Mouse (Mus musculus): ENCODE measurements around the gene Ccnl2.
"Not testable (repeated sequence)": the region's sequence is repeated elsewhere in the genome, so short reads cannot be mapped to it uniquely, and the experiment has no call there.

DNA sequence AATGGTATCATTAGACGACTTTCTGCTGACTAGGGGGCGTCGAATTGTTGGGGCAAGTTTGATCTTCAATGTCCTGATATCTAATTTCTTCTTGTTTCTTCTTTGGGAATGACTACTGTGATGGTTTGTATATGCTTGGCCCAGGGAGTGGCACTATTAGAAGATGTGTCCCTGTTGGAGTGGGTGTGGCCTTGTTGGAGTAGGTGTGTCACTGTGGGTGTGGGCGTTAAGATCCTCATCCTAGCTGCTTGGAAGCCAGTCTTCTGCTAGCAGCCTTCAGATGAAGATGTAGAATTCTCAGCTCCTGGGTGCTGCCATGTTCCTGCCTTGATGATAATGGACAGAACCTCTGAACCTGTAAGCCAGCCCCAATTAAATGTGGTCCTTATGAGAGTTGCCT lies 23.5 kb upstream of the Ccnl2 start:
- TF ChIP-seq MAFK (IDR thresholded peaks at IDR 0.05; ENCODE audit: insufficient read depth, low read depth, low read length); HCFC1 (IDR thresholded peaks at IDR 0.05; ENCODE audit: borderline replicate concordance, insufficient read depth, low read length): not testable (repeated sequence)
